Mouse (Mus musculus): Measurements from ENCODE around the gene Meis1. TPM values are rescaled to one million over a fixed set of nuclear protein-coding genes. Genes with fewer than 3 reads are reported as not detected.

Meis1 gene
- polyA plus RNA-seq, 1 experiment from 2014 or later, result 166 TPM

DNA sequence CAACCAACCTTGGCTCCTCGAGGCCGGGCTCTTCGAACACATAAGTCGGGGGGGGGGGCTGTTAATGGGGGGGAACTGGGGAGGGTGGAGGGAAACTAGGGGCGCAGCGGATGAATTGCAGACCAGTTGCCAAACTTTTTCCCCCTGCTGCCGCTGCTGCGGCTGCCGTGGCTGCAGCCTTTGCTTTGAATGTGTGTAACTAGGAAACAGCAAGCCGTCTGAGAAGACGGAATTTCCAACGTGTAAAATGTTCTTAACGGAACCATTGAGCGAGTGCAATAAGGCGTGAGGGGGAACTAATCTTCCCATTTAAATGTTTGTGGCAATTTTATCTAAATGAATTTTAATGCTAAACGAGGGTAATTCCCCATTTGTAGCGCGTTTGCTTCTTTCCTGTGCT, 140.8 kb downstream of the Meis1 start:
- 0% methylated on average over 18 of the region's 18 CpGs for WGBS
- Histone ChIP-seq H3K36me3 (no peaks in the 10 kb centered on the region), H3K27me3 (replicated peaks) (no peaks in the 10 kb centered on the region), H3K4me3 (replicated peaks) (peak overlapping the region; percentile 43), H3K9me3 (replicated peaks) (no peaks in the 10 kb centered on the region), H3K27ac (replicated peaks) (peak overlapping the region; percentile 92), H3K4me2 (peak overlapping the region; percentile 75), H3K9ac (replicated peaks) (peak overlapping the region; percentile 49), H3K4me1 (peaks cover 61% of the 10 kb centered on the region)
- peak; percentile 64 for ATAC-seq (ENCODE audit: low FRiP score)

GRCm38 (mm10) chr11:18877626-18878011, 141.2 kb downstream of the Meis1 start:
- no peaks in the 10 kb centered on the region for H3K36me3 ChIP-seq
- H3K4me3 ChIP-seq (replicated peaks), result peak overlapping the region; percentile 43
- peak overlapping the region; percentile 92 for H3K27ac ChIP-seq (replicated peaks)
- H3K9me3 ChIP-seq (replicated peaks), result no peaks in the 10 kb centered on the region
- WGBS, result 0% methylated on average over 23 of the region's 27 CpGs
- no peaks in the 10 kb centered on the region for H3K27me3 ChIP-seq (replicated peaks)
- peak overlapping the region; percentile 53 for H3K9ac ChIP-seq (replicated peaks)
- ATAC-seq (ENCODE audit: low FRiP score), result peak; percentile 78
- peak overlapping the region; percentile 75 for H3K4me2 ChIP-seq
- H3K4me1 ChIP-seq, result peaks cover 58% of the 10 kb centered on the region

- peak overlapping the region; percentile 53 for H3K9ac ChIP-seq (replicated peaks)
Observed at GRCm38 (mm10) chr11:18876886-18877625, 141.7 kb downstream of the Meis1 start.

DNA sequence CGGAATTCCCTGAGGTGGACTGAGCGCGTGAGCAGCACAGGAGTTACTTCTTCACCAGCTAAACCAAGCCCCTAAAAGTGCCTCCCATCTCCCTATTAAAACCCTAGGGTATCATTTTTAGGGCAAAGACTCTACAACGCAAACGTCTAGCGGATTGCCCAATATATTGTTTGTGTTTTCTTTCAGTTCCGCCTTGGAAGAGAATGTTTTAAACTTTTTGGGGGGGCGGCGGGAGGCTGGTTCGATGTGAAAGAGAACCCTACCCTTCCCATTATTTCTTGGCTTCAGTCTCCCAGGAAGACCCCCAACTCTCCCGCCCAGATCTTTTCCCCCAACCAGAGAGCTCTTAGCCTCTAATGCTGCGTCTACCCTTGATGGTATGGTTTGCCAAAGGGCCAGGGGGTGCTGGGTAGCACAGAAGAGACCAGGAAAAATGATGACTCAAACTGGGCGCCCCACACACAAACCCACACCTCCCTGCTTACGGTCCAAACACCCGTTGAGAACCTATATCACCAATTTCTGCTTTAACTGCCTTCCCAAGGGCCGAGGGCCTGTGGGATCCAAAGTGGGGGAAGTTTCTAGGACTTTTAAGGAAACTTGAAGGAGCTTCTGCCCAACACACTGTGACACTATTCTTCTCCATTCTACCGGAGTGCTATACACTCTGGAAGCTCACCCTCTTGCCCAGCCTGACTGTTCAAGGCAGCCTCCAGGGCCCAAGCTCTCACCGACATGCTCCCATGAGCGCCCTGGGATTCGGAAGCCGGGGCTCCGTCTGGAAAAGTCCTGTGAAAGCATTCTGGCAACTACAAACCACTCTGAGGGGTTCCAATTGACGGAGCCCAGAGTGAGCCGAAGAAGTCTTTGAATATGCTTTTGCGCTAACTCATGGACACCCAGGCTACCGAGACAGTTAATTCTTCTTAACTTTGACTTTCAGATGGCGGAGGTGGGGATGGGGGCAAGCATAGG, 142.6 kb downstream of the Meis1 start:
- H3K9me3 ChIP-seq (replicated peaks), result no peaks in the 10 kb centered on the region
- WGBS, result 8% methylated on average over 27 of the region's 27 CpGs
- peak overlapping the region; percentile 75 for H3K4me2 ChIP-seq
- no peaks in the 10 kb centered on the region for H3K27me3 ChIP-seq (replicated peaks)
- no peaks in the 10 kb centered on the region for H3K36me3 ChIP-seq
- peak overlapping the region; percentile 92 for H3K27ac ChIP-seq (replicated peaks)
- H3K4me1 ChIP-seq, result peaks cover 57% of the 10 kb centered on the region
- peak overlapping the region; percentile 43 for H3K4me3 ChIP-seq (replicated peaks)
- peak overlapping the region; percentile 53 for H3K9ac ChIP-seq (replicated peaks)
- ATAC-seq (ENCODE audit: low FRiP score), result 0 out of 2 replicates have a peak, but pooled peaks have one; percentile 1

More at GRCm38 (mm10) chr11:18876886-18877625, 141.7 kb downstream of the Meis1 start:
- Histone ChIP-seq H3K4me2 (peak overlapping the region; percentile 75), H3K9me3 (replicated peaks) (no peaks in the 10 kb centered on the region), H3K36me3 (no peaks in the 10 kb centered on the region), H3K27me3 (replicated peaks) (no peaks in the 10 kb centered on the region), H3K4me1 (peaks cover 57% of the 10 kb centered on the region), H3K27ac (replicated peaks) (peak overlapping the region; percentile 92), H3K4me3 (replicated peaks) (peak overlapping the region; percentile 43)
- ATAC-seq (ENCODE audit: low FRiP score), result peak; percentile 48
- under 1% methylated on average over 39 of the region's 40 CpGs for WGBS

- peak overlapping the region; percentile 75 for H3K4me2 ChIP-seq
- H3K9ac ChIP-seq (replicated peaks), result peak overlapping the region; percentile 15
- H3K27ac ChIP-seq (replicated peaks), result peak overlapping the region; percentile 92
- no peaks in the 10 kb centered on the region for H3K36me3 ChIP-seq
- no peak for ATAC-seq (ENCODE audit: low FRiP score)
- peak overlapping the region; percentile 13; the same call in 1 of the 2 replicates for H3K4me3 ChIP-seq (replicated peaks)
- H3K27me3 ChIP-seq (replicated peaks), result no peaks in the 10 kb centered on the region
- 2% methylated on average over 27 of the region's 27 CpGs for whole genome bisulfite sequencing
- H3K9me3 ChIP-seq (replicated peaks), result no peaks in the 10 kb centered on the region
- H3K4me1 ChIP-seq, result peaks cover 62% of the 10 kb centered on the region
Observed at GRCm38 (mm10) chr11:18875001-18875902, 143.5 kb downstream of the Meis1 start.

DNA sequence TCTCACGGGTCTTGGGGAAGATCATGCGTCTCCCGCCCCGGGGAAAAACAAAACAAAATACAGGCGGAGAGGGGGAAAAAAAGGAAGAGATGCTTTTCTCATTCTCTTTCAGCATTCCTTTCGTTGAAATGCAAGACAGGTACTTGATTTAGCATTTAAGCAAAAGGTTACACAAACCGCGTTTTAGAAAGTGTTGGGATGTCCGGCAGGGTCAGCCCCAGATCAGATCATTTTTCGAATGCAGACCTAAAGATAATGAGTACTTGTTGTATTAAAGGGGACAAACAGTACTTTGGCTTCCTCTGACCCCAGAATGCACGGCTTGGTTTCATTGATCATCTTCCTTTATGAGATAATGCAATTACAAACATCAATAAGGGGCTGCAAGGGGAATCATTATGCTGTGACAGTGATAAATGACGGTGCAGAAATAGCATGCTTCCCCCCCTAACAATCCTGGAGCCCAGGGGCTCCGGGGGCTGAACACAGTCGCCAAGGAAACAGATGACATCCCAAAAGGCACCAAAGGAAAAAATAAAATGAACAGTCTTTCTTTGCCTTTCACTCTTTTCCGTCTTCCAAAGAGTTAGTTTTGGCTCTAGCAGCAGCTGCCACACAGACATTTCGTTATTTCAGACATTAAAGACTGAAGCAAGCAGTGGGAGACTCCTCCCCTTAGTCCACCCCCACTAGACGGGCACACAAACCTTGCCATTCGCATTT, 144.3 kb downstream of the Meis1 start:
- peaks cover 66% of the 10 kb centered on the region for H3K4me1 ChIP-seq

DNA sequence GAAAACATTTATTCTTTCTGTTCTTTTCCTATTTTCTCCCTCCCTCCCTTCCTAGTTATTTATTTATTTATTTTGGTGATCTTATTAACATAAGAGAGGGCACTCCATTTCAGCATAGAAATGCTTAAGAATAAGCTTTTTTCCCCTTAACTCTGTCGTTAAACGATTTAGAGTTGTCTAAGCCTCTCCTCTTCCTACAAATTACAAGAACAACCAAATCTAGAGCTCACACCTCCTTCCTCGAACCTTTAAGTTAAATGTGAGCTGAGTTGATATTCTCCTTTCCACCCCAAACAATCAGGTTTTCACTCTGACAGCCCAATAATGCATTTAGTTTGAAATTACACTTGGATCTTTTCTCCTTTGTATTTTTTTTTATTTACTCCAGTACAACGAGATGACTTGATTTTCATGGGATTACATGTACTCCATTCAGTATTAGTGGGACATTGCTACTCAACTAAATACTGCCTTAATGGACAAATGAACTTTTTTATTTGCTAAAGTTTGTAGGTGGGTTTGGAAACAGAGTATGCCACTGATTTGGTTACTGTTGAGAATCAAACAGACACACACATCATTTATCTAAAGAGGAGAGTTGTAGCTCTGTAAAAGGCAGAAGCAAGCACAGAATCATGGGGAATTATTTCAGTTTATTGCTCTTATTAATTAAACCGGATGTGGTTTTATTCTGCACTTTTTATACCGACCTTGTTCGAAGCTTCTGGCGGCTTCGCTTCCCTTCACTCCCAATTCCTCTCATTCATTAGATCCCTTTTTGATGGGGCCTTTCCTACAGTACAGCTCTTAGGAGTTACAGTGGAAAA, 145.1 kb downstream of the Meis1 start:
- 10% methylated on average over 9 of the region's 9 CpGs for WGBS
- no peaks in the 10 kb centered on the region for H3K36me3 ChIP-seq
- no peak for ATAC-seq (ENCODE audit: low FRiP score)
- peak overlapping the region; percentile 75 for H3K4me2 ChIP-seq
- H3K27ac ChIP-seq (replicated peaks), result peak overlapping the region; percentile 92
- peaks cover 60% of the 10 kb centered on the region for H3K4me1 ChIP-seq
- no peak overlapping the region for H3K4me3 ChIP-seq (replicated peaks)
- no peaks in the 10 kb centered on the region for H3K9me3 ChIP-seq (replicated peaks)
- peak overlapping the region; percentile 32 for H3K9ac ChIP-seq (replicated peaks)
- H3K27me3 ChIP-seq (replicated peaks), result no peaks in the 10 kb centered on the region

More for the DNA sequence above, 144.3 kb downstream of the Meis1 start:
- no peak for ATAC-seq (ENCODE audit: low FRiP score)
- peak overlapping the region; percentile 13; the same call in 1 of the 2 replicates for H3K4me3 ChIP-seq (replicated peaks)
- peak overlapping the region; percentile 92 for H3K27ac ChIP-seq (replicated peaks)
- peak overlapping the region; percentile 32 for H3K9ac ChIP-seq (replicated peaks)
- no peaks in the 10 kb centered on the region for H3K9me3 ChIP-seq (replicated peaks)
- peak overlapping the region; percentile 75 for H3K4me2 ChIP-seq
- H3K27me3 ChIP-seq (replicated peaks), result no peaks in the 10 kb centered on the region
- 2% methylated on average over 18 of the region's 18 CpGs for WGBS
- no peaks in the 10 kb centered on the region for H3K36me3 ChIP-seq

GRCm38 (mm10) chr11:18872793-18873192, 146.0 kb downstream of the Meis1 start:
- no peaks in the 10 kb centered on the region for H3K9me3 ChIP-seq (replicated peaks)
- H3K36me3 ChIP-seq, result no peaks in the 10 kb centered on the region
- no peak for ATAC-seq (ENCODE audit: low FRiP score)
- peaks cover 58% of the 10 kb centered on the region for H3K4me1 ChIP-seq
- H3K4me3 ChIP-seq (replicated peaks), result no peak overlapping the region
- H3K4me2 ChIP-seq, result no peak overlapping the region
- 19% methylated on average over 3 of the region's 3 CpGs for WGBS
- H3K27ac ChIP-seq (replicated peaks), result no peak overlapping the region
- no peak overlapping the region for H3K9ac ChIP-seq (replicated peaks)
- H3K27me3 ChIP-seq (replicated peaks), result no peaks in the 10 kb centered on the region

- 6% methylated on average over 12 of the region's 12 CpGs for WGBS
- peak overlapping the region; percentile 90 for H3K4me2 ChIP-seq
- H3K4me1 ChIP-seq, result peaks cover 57% of the 10 kb centered on the region
- H3K27ac ChIP-seq (replicated peaks), result peak overlapping the region; percentile 93
- H3K9me3 ChIP-seq (replicated peaks), result no peaks in the 10 kb centered on the region
- H3K27me3 ChIP-seq (replicated peaks), result no peaks in the 10 kb centered on the region
- no peak for ATAC-seq (ENCODE audit: low FRiP score)
- H3K4me3 ChIP-seq (replicated peaks), result peak overlapping the region; percentile 41
- no peak overlapping the region for H3K9ac ChIP-seq (replicated peaks)
- H3K36me3 ChIP-seq, result no peaks in the 10 kb centered on the region
Observed at GRCm38 (mm10) chr11:18872118-18872751, 146.6 kb downstream of the Meis1 start.

Data from neural tube, embryonic 15.5 days (tissue).